Mouse (Mus musculus): ENCODE data around the gene Ctdspl.

The Ctdspl gene

DNA sequence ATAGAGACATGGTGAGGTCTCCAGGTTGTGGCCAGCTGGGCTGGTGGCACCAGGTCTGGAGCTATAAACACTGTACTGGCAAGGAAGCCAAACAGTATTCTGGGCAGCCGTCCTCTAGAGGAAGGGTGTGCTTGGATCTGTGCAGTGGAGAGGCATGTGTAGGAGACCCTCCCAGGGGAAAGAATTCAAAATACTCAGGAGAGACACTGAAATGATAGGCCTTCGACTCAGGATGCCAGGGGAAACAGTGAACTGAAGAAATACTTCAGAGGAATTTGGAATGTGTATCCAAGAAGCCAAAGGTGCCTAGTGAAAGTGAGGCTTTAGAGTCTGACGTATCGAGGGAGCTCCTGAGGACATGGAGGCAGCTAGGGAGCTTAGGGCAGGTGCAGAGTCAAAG lies 23.4 kb downstream of the Ctdspl start:
- DNase-seq (ENCODE audit: low spot score in 2 of 2) = no peak

- no peak for DNase-seq (ENCODE audit: low spot score in 2 of 2)
Observed at GRCm38 (mm10) chr9:118950061-118950460, 23.8 kb downstream of the Ctdspl start.

- DNase-seq (ENCODE audit: low spot score in 2 of 2) = no peak
Observed at GRCm38 (mm10) chr9:118950751-118951150, 24.5 kb downstream of the Ctdspl start.

- DNase-seq (ENCODE audit: low spot score in 2 of 2) = no peak
Observed at GRCm38 (mm10) chr9:118951381-118951780, 25.1 kb downstream of the Ctdspl start.

GRCm38 (mm10) chr9:118952180-118952579 lies 25.9 kb downstream of the Ctdspl start:
- no peak for DNase-seq (ENCODE audit: low spot score in 2 of 2)

DNA sequence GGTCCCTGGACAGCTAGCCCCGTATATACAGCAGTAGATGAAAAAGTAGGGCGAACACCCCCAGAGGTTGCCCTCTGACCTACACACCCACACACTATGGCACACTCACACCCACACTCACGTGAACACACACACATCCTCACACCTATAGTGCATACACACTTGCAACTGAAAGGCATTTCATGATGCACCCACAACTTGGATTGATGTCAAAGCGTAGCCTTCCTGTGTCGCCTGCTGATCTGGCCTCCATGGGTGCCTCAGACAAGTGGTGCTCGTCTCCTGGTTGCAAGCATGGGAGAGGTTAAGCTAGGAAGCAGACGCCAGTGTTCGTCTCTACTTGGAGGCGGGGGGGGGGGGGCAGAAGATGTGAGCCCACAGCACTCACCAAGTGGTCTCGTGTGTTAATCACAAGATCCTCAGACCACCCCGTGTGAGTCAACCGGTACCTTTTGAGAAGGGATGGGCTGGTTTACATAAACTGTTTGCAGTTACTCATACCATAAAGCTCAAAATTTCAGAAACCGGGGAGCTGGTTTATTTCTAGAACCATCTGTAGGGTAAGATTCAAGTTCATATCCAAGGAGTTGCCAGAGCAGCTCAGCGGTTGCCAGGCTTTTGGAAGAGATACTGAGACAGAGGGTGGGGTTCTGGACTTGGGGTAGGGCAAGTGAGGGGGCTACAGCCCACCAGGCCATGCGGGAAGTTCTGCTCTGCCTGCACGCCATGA lies 27.4 kb downstream of the Ctdspl start:
- no peak for DNase-seq (ENCODE audit: low spot score in 2 of 2)

DNA sequence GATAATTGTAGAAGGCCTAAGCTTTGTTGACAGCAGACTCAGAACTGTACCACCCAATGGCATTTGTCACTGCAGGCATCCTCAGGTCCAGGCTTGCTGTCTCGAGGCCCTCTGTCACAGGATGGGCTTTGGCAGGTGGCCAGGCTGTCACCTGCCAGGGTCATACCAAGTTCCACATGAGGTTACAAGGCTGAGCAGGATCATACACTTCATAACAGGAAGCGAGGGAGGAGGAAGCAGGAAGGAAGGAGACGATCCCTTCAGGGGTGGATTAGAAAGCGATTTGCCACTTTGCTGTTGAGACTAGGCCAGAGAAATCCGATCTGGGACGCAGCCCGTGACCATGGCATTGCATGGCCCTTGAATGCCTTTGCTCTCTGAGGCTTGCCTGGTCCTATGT lies 32.5 kb downstream of the Ctdspl start:
- no peak for DNase-seq (ENCODE audit: low spot score in 2 of 2)

- no peak for DNase-seq (ENCODE audit: low spot score in 2 of 2)
Observed at GRCm38 (mm10) chr9:118960415-118961091, 34.3 kb downstream of the Ctdspl start.

DNA sequence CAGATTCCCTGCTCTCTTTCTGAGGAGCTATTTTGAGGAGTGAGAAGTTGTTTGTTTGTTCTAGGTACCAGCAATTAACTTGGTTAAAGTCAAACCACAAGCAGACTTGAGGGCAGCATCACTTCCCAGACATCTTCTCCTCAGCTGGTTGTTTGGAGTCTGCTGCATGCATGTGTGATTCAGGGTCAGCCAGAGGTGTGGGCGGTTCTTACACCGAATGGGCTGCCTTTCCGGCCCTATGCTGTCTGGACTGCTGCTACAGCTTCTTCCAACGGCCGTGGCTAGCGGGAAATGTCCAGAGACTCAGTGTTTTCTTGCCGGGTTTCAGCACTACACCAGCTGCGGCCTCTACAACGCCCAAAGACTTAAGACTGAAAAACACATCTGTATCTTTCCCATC lies 36.9 kb downstream of the Ctdspl start:
- DNase-seq (ENCODE audit: low spot score in 2 of 2) = no peak

DNA sequence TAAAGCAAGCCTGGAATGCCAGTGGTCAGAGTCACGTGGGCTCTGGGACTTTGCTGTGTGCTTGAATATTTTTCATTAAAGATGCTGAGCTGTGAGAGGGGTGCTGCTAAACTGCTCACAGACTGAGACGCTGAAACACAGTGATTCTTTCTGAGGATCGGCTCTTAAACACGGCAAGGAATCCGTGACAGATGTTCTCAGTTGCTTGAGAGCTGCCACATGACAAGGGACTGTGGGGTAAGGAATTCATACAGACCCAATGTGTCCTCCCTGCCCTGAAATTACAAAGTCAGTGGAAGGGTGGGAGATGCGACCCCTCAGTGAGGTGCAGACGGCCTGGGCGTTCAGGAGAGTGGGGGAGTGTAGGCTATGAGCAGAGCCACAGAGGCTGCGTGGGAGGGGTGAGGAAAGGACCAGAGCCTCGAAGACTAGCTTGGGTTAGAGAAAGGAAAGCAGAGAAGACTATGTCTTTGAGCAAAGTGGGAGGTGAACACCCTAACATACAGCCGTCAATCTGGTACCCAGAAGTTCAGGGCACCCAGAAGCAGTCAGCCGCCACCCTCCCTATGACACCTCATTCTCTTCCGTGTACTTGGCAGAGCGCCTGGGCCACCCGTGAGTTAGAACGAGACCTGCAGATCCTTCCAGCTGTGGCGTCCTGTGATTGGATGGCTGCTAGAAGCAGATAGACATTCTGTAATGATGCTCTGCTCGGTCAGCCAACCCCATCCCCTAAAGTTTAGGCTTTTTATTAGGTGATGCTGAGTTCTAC lies 38.2 kb downstream of the Ctdspl start:
- no peak for DNase-seq (ENCODE audit: low spot score in 2 of 2)

DNA sequence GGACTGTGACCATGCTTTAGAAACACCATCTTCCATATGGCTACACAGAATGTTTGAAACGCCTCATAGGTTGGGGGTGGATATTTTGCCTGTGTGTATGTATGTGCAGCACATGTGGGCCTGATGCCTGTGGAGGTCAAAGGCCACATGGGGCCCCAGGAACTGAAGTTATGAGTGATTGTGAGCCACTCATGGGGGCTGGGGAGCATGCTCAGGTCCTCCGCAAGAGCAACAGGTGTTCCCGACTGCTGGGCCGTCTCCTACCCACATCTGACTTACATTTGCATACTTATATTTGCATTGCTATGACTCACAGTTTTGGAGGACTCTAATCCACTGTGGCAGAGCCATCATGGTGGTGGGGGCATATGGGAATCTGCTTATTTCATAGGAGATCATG lies 43.6 kb downstream of the Ctdspl start:
- no peak for DNase-seq (ENCODE audit: low spot score in 2 of 2)

DNA sequence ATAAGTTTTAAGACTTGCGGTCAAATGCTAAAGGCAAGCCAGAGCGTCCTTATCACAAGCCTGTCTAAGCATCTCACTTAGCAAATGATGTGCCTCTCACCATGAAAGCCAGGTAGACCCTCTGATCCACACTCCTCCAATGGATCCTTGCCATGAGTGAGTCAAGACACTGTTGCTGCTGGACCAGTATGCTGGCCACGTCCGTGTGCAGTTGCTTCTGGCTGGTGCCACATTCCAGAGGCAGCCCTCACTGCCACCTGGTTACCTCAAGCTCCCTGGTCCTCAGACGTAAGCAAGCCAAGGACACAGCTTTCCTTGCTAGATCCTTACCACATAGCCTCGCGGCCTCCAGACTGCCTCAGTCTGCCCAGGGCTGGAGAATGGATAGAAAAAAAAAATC lies 46.8 kb downstream of the Ctdspl start:
- no peak for DNase-seq (ENCODE audit: low spot score in 2 of 2)

DNA sequence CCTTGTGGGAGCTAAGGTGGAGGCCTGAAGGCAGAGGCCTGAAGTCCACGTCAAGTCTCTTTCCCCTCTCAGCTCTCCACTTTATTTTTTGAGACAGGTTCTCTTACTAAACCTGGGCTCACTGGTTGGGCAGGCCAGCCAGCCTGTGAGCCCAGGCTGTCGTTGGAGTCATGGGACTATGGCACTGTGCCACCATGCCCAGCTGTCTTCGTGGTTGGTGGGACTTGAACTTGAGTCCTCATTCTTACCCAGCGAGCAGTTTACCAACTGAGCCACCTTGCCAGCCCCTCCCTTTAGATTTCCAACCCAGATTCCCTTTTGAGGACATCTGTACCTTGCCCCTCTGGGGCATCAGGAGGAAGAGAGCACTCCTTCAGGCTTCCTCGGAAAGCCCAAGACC lies 47.3 kb downstream of the Ctdspl start:
- no peak for DNase-seq (ENCODE audit: low spot score in 2 of 2)

- DNase-seq (ENCODE audit: low spot score in 2 of 2) = no peak
Observed at GRCm38 (mm10) chr9:118974148-118974547, 47.9 kb downstream of the Ctdspl start.

GRCm38 (mm10) chr9:118975211-118975671 lies 49.0 kb downstream of the Ctdspl start:
- no peak for DNase-seq (ENCODE audit: low spot score in 2 of 2)

GRCm38 (mm10) chr9:118975758-118976157 lies 49.5 kb downstream of the Ctdspl start:
- no peak for DNase-seq (ENCODE audit: low spot score in 2 of 2)

GRCm38 (mm10) chr9:118976561-118976960 lies 50.3 kb downstream of the Ctdspl start:
- DNase-seq (ENCODE audit: low spot score in 2 of 2) = no peak

GRCm38 (mm10) chr9:118977425-118977824 lies 51.2 kb downstream of the Ctdspl start:
- no peak for DNase-seq (ENCODE audit: low spot score in 2 of 2)

GRCm38 (mm10) chr9:118980411-118980823 lies 54.2 kb downstream of the Ctdspl start:
- DNase-seq (ENCODE audit: low spot score in 2 of 2) = no peak

GRCm38 (mm10) chr9:118984650-118985432 lies 58.6 kb downstream of the Ctdspl start:
- DNase-seq (ENCODE audit: low spot score in 2 of 2) = no peak

- no peak for DNase-seq (ENCODE audit: low spot score in 2 of 2)
Observed at GRCm38 (mm10) chr9:118986286-118986685, 60.0 kb downstream of the Ctdspl start.

Data from spleen, postnatal 4 days (tissue).